Mouse (Mus musculus): ENCODE data around the gene Tnxb.

DNA sequence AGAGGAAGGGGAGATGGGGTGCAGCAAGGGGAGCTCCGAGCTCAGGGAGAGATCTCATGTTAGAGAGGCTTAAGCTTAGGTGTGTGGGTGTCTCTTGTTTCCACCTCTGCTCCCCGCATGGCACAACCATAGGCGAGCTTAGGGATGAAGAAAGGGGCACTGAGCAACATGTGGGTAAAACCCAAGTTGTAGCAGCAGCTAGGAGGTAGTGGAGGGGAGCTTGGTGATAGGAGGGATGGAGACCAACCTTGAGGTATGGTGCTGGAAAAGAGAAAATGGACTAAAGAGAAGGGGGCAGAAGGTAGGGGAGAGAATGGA is 10.5 kb upstream of the Tnxb start:
- TF ChIP-seq POLR2A (IDR thresholded peaks at IDR 0.05; ENCODE audit: extremely low read depth, insufficient read depth, low read length) (no peak), CTCF (IDR thresholded peaks at IDR 0.05; ENCODE audit: low read depth, low read length) (no peak)

Measured in liver, adult 2 months (tissue).